Mouse (Mus musculus): Measurements from ENCODE around the gene Ppp2r2d.

The Ppp2r2d gene

GRCm38 (mm10) chr7:138845544-138846391, at the start of gene Ppp2r2d, which contains the start of gene Mapk1ip1:
TSS of gene Ppp2r2d (plus strand) at chr7:138846079.
TSS of gene Mapk1ip1 (minus strand) at chr7:138846273.
- peak; percentile 86 for DNase-seq (ENCODE audit: low read depth)

- DNase-seq (ENCODE audit: low read depth): no peak
Measured at GRCm38 (mm10) chr7:138803386-138803785, 42.5 kb upstream of the Ppp2r2d start.

DNA sequence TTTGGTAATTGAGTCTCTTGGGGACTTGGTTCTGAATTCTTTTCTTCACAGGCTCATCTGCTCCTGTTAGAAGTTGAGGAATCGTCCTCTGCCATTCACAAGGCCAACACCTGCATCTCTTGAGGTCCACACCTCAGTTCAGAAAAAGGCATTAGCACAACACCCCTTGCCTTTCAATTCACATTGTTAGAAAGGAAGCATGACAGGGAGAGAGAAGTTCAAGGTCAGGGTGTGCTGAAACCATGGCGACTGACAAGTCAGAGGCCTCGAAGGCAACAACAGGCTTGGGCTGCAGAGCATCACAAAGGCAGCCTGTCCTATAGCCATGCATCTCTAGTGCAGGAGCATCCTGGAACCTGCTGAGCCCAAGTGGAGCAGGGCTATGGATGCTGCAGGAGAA, 38.7 kb upstream of the Ppp2r2d start:
- no peak for DNase-seq (ENCODE audit: low read depth)

DNA sequence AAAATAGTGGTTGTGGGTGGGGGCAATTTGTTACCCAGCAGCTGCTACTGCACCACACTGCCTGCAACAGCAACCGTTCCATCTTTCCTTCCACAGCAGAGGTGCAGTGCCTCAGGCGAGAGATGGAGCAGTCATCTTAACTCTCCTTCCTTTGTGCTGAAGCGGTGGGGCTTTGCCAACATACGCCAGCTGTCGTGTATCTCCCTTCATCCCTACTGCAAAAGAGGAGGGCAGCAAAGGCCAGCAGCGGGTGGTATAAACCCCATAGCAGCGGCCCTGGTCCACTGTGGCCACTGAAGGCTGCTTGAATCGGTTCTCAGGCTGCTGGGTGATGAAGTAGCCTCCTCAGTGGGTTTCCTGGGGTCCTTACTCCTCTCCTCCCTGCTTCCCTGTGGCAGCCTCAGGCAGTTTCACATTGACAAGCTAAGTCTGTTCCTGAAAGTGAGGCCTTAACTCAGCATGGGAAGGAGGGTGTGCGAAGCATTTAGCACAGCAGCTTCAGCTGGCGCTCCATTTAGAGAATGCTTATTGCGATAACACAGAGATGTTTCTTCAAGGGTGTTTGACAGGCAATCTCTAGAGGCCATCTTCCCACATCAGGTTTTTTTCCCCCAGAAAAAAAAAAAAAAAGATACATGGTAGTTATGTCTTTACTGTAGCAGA, 32.5 kb upstream of the Ppp2r2d start:
- DNase-seq (ENCODE audit: low read depth): no peak

DNA sequence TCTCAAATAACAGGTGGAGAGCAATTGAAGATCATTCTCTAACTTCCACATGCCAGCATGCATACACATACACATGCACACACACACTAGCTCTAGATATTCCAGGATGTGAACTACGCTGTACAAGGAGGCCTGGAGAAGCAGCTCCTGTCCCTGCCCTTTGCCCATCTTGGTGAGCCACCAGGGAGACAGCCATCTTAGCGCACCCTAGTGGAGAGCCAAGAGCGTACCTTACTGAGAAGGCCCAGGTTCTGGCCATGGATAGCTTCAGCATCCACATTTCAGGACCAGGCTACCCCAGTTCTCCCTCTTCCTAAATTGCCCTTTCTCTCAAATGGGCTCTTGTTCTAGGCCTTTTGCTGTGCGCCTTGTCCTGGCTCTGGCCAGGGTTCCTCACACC, 27.6 kb upstream of the Ppp2r2d start:
- DNase-seq (ENCODE audit: low read depth): no peak

DNA sequence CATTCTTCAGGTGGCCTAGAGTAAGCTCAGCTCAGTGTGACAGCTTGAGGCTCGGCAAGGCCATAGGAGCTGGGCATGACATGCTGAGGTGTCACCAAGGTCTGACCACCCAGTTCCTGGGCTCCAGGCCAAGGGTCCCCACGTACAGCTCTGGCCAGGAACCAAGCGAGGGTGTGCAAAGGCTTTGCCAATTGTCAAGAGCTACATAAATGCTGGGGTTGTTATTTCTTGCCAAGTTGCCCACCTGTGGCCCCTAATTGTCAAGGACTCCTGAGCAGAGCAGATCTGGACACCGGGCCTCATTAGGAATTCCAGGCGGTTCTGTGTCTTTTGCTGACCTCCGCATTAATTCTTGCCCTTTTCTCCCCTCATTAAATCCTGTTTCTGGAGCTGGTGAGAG, 21.5 kb upstream of the Ppp2r2d start:
- no peak for DNase-seq (ENCODE audit: low read depth)

DNA sequence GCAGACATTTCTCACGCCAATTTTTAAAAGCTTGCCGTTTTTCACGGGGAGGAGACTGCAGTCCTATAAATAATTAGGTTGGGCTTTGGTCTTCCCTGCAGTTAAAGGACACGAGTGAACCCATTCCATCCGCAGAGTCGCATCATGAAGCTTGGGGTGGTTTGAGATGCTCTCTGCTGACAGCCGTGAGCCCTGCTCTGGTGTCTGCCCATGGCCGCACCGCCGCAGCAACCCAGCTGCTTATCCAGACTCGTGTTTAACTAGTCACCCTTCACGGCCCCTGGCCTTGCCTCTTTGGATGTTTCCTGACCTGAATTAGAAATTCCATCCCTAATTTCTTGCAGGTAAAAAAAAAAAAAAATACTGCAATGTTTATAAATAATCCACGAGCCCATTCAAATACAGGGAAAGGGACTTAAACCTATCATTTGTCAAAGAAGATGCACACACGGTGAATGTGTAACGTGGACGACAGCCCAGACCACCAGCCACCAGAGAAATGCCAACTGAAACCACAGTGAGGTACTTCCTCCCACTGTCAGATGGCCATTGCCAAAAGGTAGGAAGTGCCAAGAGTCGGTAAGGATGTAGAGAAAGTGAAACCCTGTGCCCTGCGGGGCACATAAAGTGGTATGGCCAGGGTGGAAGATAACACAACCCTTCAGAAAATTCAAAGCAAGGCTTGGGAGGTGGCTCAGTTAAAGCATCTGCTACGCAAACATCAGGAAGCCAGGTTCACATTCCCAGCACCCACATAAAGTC, 20.7 kb upstream of the Ppp2r2d start:
- DNase-seq (ENCODE audit: low read depth): no peak

DNA sequence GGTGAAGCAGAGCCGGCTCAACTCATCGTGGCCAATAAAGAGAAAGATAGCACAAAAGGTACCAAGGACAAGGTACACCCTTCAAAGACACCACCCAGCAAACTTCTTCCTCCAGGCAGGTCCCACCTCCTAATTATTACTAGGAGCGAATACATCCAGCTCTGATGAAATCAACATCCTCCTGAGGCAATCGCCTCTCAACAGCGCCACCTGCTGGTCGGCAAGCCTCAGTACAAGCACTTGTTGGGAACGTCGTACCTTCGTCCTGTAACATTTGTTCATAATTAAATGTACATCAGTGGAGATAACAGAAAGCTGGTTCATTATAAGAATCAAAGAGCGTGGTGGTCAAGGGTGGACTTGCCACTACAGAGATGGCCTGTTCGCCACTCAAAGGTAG, 18.1 kb upstream of the Ppp2r2d start:
- no peak for DNase-seq (ENCODE audit: low read depth)

- no peak for DNase-seq (ENCODE audit: low read depth)
Measured at GRCm38 (mm10) chr7:138835028-138835427, 10.9 kb upstream of the Ppp2r2d start.

GRCm38 (mm10) chr7:138840594-138841021, 5.3 kb upstream of the Ppp2r2d start:
- DNase-seq (ENCODE audit: low read depth): peak; percentile 49

DNA sequence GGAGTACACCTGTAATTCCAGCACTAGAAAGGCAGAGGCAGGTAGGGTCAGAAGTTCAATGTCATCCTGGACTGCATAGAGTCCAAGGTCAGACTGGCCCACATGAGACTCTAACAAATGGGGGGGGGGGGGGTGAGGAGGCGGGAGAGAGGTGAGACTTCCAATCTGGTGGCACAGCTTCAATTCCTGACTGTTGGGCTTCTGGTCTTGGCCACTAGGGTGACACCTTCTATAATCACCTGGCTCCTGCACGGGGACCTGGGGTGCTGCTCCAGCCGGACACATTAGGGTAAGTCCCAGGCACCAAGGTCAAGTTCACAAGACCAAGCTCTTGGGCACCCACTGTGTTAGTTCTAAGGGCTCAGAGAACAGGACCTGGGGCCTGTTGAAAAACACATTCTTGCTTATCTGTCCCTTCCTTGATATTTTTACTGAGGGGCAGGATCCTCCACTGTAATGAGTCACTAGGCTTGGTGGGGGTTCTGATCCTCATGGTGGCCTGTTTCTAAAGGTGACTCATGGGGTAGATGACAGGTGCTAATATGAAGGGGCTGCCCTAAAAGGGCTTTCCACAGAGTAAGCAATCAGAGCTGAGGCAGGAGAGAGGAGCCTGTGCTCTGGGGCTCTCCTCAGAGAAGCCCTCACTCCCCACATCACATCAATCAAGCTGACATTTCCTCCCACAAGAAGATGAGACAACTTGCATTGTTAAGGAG, 4.3 kb upstream of the Ppp2r2d start:
- DNase-seq (ENCODE audit: low read depth): no peak

DNA sequence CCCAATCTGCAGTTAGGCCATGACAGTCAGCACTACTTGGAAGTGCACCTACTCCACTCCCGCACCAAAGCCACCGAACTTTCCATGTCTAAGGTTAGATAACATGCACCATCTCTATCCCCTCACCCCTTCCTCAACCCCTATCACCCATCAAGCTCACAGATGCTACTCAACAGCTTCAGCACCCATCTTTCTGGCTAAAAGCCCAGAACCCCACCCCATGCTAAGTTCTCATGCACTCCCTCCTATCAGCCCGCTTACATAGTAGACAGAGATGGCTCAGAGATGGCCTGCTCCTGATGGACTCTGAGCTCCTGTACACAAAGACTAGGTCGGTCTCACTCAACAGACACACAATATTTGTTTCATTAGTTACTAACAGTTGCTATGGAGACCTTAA, 2.5 kb upstream of the Ppp2r2d start:
- no peak for DNase-seq (ENCODE audit: low read depth)

DNA sequence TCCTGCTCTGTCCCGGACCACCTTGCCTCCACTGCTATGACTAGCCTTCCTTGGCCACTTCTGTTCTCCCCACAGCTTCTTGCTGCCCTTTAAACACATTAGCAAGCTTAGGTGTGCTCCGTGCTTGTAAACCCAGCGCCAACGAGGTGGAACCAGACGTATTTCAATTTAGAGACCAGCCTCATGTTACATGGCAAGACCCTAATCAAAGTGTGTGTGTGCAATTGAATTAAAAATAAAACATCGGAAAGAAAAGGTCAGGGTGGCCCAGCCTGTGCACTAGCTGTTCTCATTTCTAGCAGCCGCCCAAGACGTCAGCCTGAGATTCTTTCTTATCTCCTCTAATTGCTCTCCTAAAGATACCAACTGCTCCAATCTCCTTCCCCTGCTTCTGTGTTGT, 768 bp upstream of the Ppp2r2d start:
- no peak for DNase-seq (ENCODE audit: low read depth)

DNA sequence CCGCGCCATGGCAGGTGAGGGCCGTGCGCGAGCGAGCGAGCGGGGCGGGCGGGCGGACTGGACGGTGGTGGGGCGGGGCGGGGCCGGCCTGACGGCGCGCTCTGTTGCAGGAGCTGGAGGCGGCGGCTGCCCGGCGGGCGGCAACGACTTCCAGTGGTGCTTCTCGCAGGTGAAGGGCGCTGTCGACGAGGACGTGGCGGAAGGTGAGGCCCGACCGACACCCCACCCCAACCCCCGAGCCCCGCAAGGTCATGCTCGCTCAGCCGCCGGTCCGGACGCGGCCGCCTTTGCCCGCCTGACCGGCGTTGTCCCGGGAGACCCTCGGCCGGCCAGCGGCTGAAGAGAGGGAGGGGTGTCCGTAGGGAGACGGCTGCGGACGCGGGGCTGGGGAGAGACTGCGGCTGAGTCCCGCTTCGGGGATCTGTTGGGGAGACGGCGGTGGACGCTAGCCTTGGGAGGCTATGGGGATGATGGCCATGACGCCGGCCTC, 668 bp downstream of the Ppp2r2d start:
- DNase-seq (ENCODE audit: low read depth): no peak

- no peak for DNase-seq (ENCODE audit: low read depth)
Measured at GRCm38 (mm10) chr7:138847316-138848027, 1.6 kb downstream of the Ppp2r2d start.

GRCm38 (mm10) chr7:138848028-138848920, 2.4 kb downstream of the Ppp2r2d start:
- DNase-seq (ENCODE audit: low read depth): no peak

- no peak for DNase-seq (ENCODE audit: low read depth)
Measured at GRCm38 (mm10) chr7:138850083-138850482, 4.2 kb downstream of the Ppp2r2d start.

DNA sequence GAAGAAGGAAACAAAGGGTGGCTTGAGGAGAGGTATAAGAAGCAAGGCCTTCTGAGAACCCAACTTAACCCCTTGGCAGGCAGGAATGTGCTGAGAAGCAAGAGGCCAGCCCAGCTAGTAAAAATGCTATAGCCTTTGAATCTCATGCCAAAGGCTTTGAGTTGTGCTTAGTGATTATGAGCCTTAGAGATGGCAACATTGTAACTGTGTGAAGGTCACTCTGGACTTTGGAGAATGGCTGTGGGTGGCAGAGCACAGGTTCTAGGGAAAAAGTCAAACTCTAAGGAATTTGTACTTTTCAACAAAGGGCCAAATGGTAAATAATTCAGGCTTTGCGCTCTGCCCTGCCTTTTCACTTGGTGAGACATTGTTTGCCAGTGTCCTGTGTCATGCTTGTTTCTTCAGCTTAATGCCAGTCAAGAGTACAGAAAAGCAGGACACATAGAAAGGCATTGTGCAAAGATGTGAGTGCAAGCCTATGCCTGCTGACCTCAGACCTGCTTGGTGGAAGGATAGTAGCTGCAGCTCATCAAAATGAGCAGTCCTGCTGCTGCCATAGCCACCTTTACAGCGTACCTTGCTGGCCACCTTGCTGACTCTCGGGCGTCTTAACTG, 7.6 kb downstream of the Ppp2r2d start:
- no peak for DNase-seq (ENCODE audit: low read depth)

GRCm38 (mm10) chr7:138854201-138854600, 8.3 kb downstream of the Ppp2r2d start:
- DNase-seq (ENCODE audit: low read depth): no peak

DNA sequence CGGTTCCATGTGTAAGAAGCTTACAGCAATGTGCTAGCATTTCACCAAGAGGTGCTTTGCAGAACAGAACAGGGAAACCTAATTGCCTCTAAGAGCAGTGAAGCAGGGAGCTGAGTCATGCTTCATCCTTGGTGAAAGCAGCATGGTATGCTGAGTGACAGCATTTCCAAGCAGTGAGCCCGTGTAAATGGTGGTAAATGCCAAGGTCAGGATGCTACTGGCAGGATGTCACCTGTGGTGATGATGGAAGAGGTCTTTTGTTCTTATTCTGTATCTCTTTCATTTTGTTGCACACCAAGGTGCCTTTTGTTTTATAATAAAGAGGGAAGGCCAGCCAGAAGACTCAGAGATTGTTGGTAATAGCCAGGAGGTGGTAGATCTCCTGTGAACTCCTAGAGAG, 10.8 kb downstream of the Ppp2r2d start:
- DNase-seq (ENCODE audit: low read depth): no peak

Measured in c-Kit-positive CD71-positive TER-119-negative erythroid progenitor cells, embryonic 14.5 days (primary cell).